Mouse (Mus musculus) lung, postnatal 0 days (tissue): ENCODE measurements around the gene Tmem191c.

Experiments used
- CTCF ChIP-seq: IDR thresholded peaks from 2 replicates; pipeline ENCODE4 v1.5.1; 2016; ENCODE audit warnings: antibody characterized with exemption, mild to moderate bottlenecking
- EP300 ChIP-seq: IDR thresholded peaks from 2 replicates; pipeline ENCODE4 v1.6.1; 2016; ENCODE audit warnings: antibody characterized with exemption, mild to moderate bottlenecking, control low read depth

DNA sequence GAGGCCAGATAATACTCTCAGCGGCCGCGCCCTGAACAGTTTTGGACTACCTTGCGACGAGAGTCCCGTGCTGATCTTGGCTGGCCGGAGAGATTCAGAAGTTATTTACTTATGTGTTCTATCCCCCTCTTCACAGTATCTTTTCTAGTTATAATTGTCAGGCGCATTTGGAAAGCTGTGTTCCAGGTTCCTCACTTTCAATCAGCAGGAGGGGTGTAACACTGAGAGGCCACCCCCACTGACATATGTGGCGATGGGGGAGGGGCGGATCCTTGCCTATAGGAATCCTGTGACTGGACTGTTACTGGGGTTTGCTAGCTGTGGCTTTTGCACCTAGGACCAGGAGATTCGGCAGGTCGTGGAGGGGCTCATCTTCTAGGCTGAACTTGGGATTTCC, 41.4 kb upstream of the Tmem191c start:
- TF ChIP-seq CTCF = no peak
- TF ChIP-seq EP300 = 0 out of 2 replicates have a peak, but pooled peaks have one; percentile 18
